Mouse (Mus musculus): ENCODE data around the gene Reep6.

- TF ChIP-seq CTCF (IDR thresholded peaks at IDR 0.05; ENCODE audit: borderline replicate concordance, insufficient read depth, low read depth, low read length) (peak; percentile 24; the same call in 1 of the 2 replicates), POLR2A (IDR thresholded peaks at IDR 0.05; ENCODE audit: borderline replicate concordance, insufficient read depth, low read length) (peak; percentile 52)
Observed at GRCm38 (mm10) chr10:80357994-80358639, 28.4 kb downstream of the Reep6 start.

Data from cerebellum, adult 2 months (tissue).